Mouse (Mus musculus) ZHBTc4 (cell line): ENCODE data around the gene Pdzrn4.
A peak's percentile ranks its signal among the peaks of the same experiment; 100 is the strongest.

Experiments used
- DNase-seq: peaks from one replicate; pipeline ENCODE4 v3.0.0-alpha.2; 2011; ENCODE audit warnings: low read depth, low spot score

The Pdzrn4 gene

GRCm38 (mm10) chr15:92584357-92585138, 187.9 kb downstream of the Pdzrn4 start:
- no peak for DNase-seq

GRCm38 (mm10) chr15:92587431-92587830, 190.8 kb downstream of the Pdzrn4 start:
- no peak for DNase-seq

- DNase-seq: no peak
Measured at GRCm38 (mm10) chr15:92594721-92595120, 198.0 kb downstream of the Pdzrn4 start.

- peak; percentile 5 for DNase-seq
Measured at GRCm38 (mm10) chr15:92597011-92597780, 200.5 kb downstream of the Pdzrn4 start.

- peak; percentile 7 for DNase-seq
Measured at GRCm38 (mm10) chr15:92598380-92599295, 202.0 kb downstream of the Pdzrn4 start.

- DNase-seq: no peak
Measured at GRCm38 (mm10) chr15:92599381-92599780, 202.7 kb downstream of the Pdzrn4 start.

- DNase-seq: no peak
Measured at GRCm38 (mm10) chr15:92610866-92611265, 214.2 kb downstream of the Pdzrn4 start.

- no peak for DNase-seq
Measured at GRCm38 (mm10) chr15:92612386-92612785, 215.7 kb downstream of the Pdzrn4 start.

- DNase-seq: no peak
Measured at GRCm38 (mm10) chr15:92613228-92613627, 216.5 kb downstream of the Pdzrn4 start.

- DNase-seq: no peak
Measured at GRCm38 (mm10) chr15:92621731-92622234, 225.1 kb downstream of the Pdzrn4 start.

GRCm38 (mm10) chr15:92622323-92622722, 225.6 kb downstream of the Pdzrn4 start:
- no peak for DNase-seq

- no peak for DNase-seq
Measured at GRCm38 (mm10) chr15:92629172-92629571, 232.5 kb downstream of the Pdzrn4 start.

GRCm38 (mm10) chr15:92634044-92634610, 237.4 kb downstream of the Pdzrn4 start:
- no peak for DNase-seq

GRCm38 (mm10) chr15:92640212-92641082, 243.8 kb downstream of the Pdzrn4 start:
- DNase-seq: no peak

- DNase-seq: no peak
Measured at GRCm38 (mm10) chr15:92671279-92672051, 274.8 kb downstream of the Pdzrn4 start.

- DNase-seq: no peak
Measured at GRCm38 (mm10) chr15:92676096-92676495, 279.4 kb downstream of the Pdzrn4 start.

GRCm38 (mm10) chr15:92678377-92678776, 281.7 kb downstream of the Pdzrn4 start:
- no peak for DNase-seq

GRCm38 (mm10) chr15:92679541-92679940, 282.9 kb downstream of the Pdzrn4 start:
- DNase-seq: no peak

- no peak for DNase-seq
Measured at GRCm38 (mm10) chr15:92696276-92696956, 299.7 kb downstream of the Pdzrn4 start.
